Mouse (Mus musculus): Measurements from ENCODE around the gene Slc51b. TPM values are rescaled to one million over a fixed set of nuclear protein-coding genes. Genes with fewer than 3 reads are reported as not detected.

The Slc51b gene
- polyA plus RNA-seq, 1 experiment from 2014 or later, result 8.1 TPM

GRCm38 (mm10) chr9:65381017-65381590 is 41.7 kb downstream of the Slc51b start:
- Histone ChIP-seq H3K4me3 (ENCODE audit: low read length) (no peak overlapping the region), H3K9ac (replicated peaks; ENCODE audit: low read length) (no peak overlapping the region), H3K36me3 (ENCODE audit: insufficient read depth, low read length) (no peaks in the 10 kb centered on the region), H3K4me1 (ENCODE audit: insufficient read depth, low read length) (peaks cover 4% of the 10 kb centered on the region), H3K27me3 (ENCODE audit: insufficient read depth, low read length) (no peaks in the 10 kb centered on the region), H3K9me3 (ENCODE audit: low read length) (no peaks in the 10 kb centered on the region), H3K27ac (ENCODE audit: low read length) (no peak overlapping the region), H3K4me2 (replicated peaks; ENCODE audit: low read depth, low read length) (no peak overlapping the region)
- ATAC-seq (ENCODE audit: low FRiP score, low TSS enrichment), result no peak
- WGBS, result 64% methylated on average over 4 of the region's 4 CpGs

GRCm38 (mm10) chr9:65375163-65375934 is 47.4 kb downstream of the Slc51b start:
- Histone ChIP-seq H3K9ac (replicated peaks; ENCODE audit: low read length) (no peak overlapping the region), H3K27ac (ENCODE audit: low read length) (no peak overlapping the region), H3K4me2 (replicated peaks; ENCODE audit: low read depth, low read length) (no peak overlapping the region), H3K4me3 (ENCODE audit: low read length) (no peak overlapping the region), H3K36me3 (ENCODE audit: insufficient read depth, low read length) (no peaks in the 10 kb centered on the region), H3K4me1 (ENCODE audit: insufficient read depth, low read length) (no peaks in the 10 kb centered on the region), H3K9me3 (ENCODE audit: low read length) (no peaks in the 10 kb centered on the region), H3K27me3 (ENCODE audit: insufficient read depth, low read length) (no peaks in the 10 kb centered on the region)
- no peak for ATAC-seq (ENCODE audit: low FRiP score, low TSS enrichment)
- 80% methylated on average over 9 of the region's 9 CpGs for WGBS

GRCm38 (mm10) chr9:65374468-65375162 is 48.1 kb downstream of the Slc51b start:
- Histone ChIP-seq H3K27me3 (ENCODE audit: insufficient read depth, low read length) (no peaks in the 10 kb centered on the region), H3K9me3 (ENCODE audit: low read length) (no peaks in the 10 kb centered on the region), H3K27ac (ENCODE audit: low read length) (no peak overlapping the region), H3K9ac (replicated peaks; ENCODE audit: low read length) (no peak overlapping the region), H3K4me3 (ENCODE audit: low read length) (no peak overlapping the region), H3K36me3 (ENCODE audit: insufficient read depth, low read length) (no peaks in the 10 kb centered on the region), H3K4me1 (ENCODE audit: insufficient read depth, low read length) (no peaks in the 10 kb centered on the region), H3K4me2 (replicated peaks; ENCODE audit: low read depth, low read length) (no peak overlapping the region)
- ATAC-seq (ENCODE audit: low FRiP score, low TSS enrichment), result no peak
- WGBS, result 74% methylated on average over 5 of the region's 5 CpGs

DNA sequence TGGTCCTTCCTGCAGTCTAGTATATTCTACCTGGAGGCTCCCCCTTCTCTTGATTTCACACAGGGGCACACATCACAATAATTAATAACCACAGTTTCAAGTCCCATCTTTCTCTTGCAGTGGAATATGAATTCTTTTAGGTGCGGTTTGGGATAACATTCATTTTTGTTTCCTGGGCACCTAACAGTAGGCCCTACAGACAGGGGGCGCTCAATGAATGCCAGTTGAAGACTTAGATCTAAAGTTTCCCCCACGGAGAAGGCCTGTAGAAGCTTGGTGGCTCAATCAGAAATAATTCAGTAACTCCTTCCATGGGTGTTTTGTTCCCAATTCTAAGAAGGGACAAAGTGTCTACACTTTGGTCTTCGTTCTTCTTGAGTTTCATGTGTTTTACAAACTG is 50.3 kb downstream of the Slc51b start:
- WGBS, result 71% methylated on average over 4 of the region's 4 CpGs
- Histone ChIP-seq H3K9ac (replicated peaks; ENCODE audit: low read length) (no peak overlapping the region), H3K36me3 (ENCODE audit: insufficient read depth, low read length) (no peaks in the 10 kb centered on the region), H3K4me1 (ENCODE audit: insufficient read depth, low read length) (no peaks in the 10 kb centered on the region), H3K27me3 (ENCODE audit: insufficient read depth, low read length) (no peaks in the 10 kb centered on the region), H3K4me3 (ENCODE audit: low read length) (no peak overlapping the region), H3K4me2 (replicated peaks; ENCODE audit: low read depth, low read length) (no peak overlapping the region), H3K9me3 (ENCODE audit: low read length) (no peaks in the 10 kb centered on the region), H3K27ac (ENCODE audit: low read length) (no peak overlapping the region)
- ATAC-seq (ENCODE audit: low FRiP score, low TSS enrichment), result no peak

- Histone ChIP-seq H3K4me3 (ENCODE audit: low read length) (no peak overlapping the region), H3K36me3 (ENCODE audit: insufficient read depth, low read length) (no peaks in the 10 kb centered on the region), H3K27me3 (ENCODE audit: insufficient read depth, low read length) (no peaks in the 10 kb centered on the region), H3K27ac (ENCODE audit: low read length) (no peak overlapping the region), H3K4me2 (replicated peaks; ENCODE audit: low read depth, low read length) (no peak overlapping the region), H3K9ac (replicated peaks; ENCODE audit: low read length) (no peak overlapping the region), H3K9me3 (ENCODE audit: low read length) (no peaks in the 10 kb centered on the region), H3K4me1 (ENCODE audit: insufficient read depth, low read length) (no peaks in the 10 kb centered on the region)
- WGBS, result 76% methylated on average over 24 of the region's 24 CpGs
- ATAC-seq (ENCODE audit: low FRiP score, low TSS enrichment), result no peak
These were observed 51.0 kb downstream of the Slc51b start for GRCm38 (mm10) chr9:65371756-65372155.

GRCm38 (mm10) chr9:65365721-65366120 is 57.0 kb downstream of the Slc51b start:
- H3K4me3 ChIP-seq (ENCODE audit: low read length), result no peak overlapping the region
- no peaks in the 10 kb centered on the region for H3K4me1 ChIP-seq (ENCODE audit: insufficient read depth, low read length)
- H3K36me3 ChIP-seq (ENCODE audit: insufficient read depth, low read length), result peaks cover 11% of the 10 kb centered on the region; the same call in 1 of the 2 replicates
- H3K27ac ChIP-seq (ENCODE audit: low read length), result no peak overlapping the region
- no peaks in the 10 kb centered on the region for H3K9me3 ChIP-seq (ENCODE audit: low read length)
- no peaks in the 10 kb centered on the region for H3K27me3 ChIP-seq (ENCODE audit: insufficient read depth, low read length)
- 90% methylated on average over 7 of the region's 7 CpGs for WGBS
- H3K9ac ChIP-seq (replicated peaks; ENCODE audit: low read length), result no peak overlapping the region
- ATAC-seq (ENCODE audit: low FRiP score, low TSS enrichment), result no peak
- H3K4me2 ChIP-seq (replicated peaks; ENCODE audit: low read depth, low read length), result no peak overlapping the region

DNA sequence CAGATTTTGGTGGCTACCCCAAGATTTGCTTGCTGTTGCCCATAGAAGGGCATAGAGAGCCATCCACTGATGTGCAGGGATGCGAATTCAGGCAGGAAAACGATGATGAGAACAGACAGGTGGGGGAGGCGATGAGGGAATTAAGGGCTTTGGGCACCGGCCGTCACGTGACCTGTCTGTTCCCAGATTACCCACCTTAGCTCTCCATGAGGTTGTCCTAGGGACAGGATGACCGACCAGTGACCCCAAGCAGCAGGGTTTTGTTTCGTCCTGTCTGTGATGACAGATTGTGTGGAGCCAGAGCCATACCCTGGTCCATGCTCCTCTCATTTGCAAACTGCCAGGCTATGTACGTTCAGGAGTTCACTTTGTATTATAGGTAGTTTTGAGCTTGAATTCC is 59.1 kb downstream of the Slc51b start:
- H3K4me3 ChIP-seq (ENCODE audit: low read length), result no peak overlapping the region
- H3K36me3 ChIP-seq (ENCODE audit: insufficient read depth, low read length), result peaks cover 24% of the 10 kb centered on the region
- H3K9me3 ChIP-seq (ENCODE audit: low read length), result no peaks in the 10 kb centered on the region
- H3K27me3 ChIP-seq (ENCODE audit: insufficient read depth, low read length), result no peaks in the 10 kb centered on the region
- H3K27ac ChIP-seq (ENCODE audit: low read length), result no peak overlapping the region
- ATAC-seq (ENCODE audit: low FRiP score, low TSS enrichment), result no peak
- H3K4me2 ChIP-seq (replicated peaks; ENCODE audit: low read depth, low read length), result no peak overlapping the region
- H3K9ac ChIP-seq (replicated peaks; ENCODE audit: low read length), result no peak overlapping the region
- WGBS, result 26% methylated on average over 9 of the region's 9 CpGs
- H3K4me1 ChIP-seq (ENCODE audit: insufficient read depth, low read length), result no peaks in the 10 kb centered on the region

Other genes with a start within 250 kb of the Slc51b start
- gene Parp16, start 227.6 kb downstream of the Slc51b start, polyA plus RNA-seq (2015; fragmentation: Nextera tagmentation; extraction: Ambion mirVana), result 7.4 and 8.6 TPM in 2 replicates
- 0.76 and 0.82 TPM in 2 replicates for gene Cilp, start 157.8 kb downstream of the Slc51b start, polyA plus RNA-seq (2015; fragmentation: Nextera tagmentation; extraction: Ambion mirVana)
- 54.5 and 56.7 TPM in 2 replicates for gene Clpx, start 128.7 kb downstream of the Slc51b start, polyA plus RNA-seq (2015; fragmentation: Nextera tagmentation; extraction: Ambion mirVana)
- gene Pdcd7, start 76.9 kb downstream of the Slc51b start, polyA plus RNA-seq (2015; fragmentation: Nextera tagmentation; extraction: Ambion mirVana), result 4.9 and 6.1 TPM in 2 replicates
- 0.17 and 0.19 TPM in 2 replicates for gene Ubap1l, start 61.9 kb downstream of the Slc51b start, polyA plus RNA-seq (2015; fragmentation: Nextera tagmentation; extraction: Ambion mirVana)
- gene Kbtbd13, start 31.3 kb downstream of the Slc51b start, polyA plus RNA-seq (2015; fragmentation: Nextera tagmentation; extraction: Ambion mirVana), result 2.2 and 2.6 TPM in 2 replicates
- 15.0 and 18.0 TPM in 2 replicates for gene Rasl12, start 24.4 kb downstream of the Slc51b start, polyA plus RNA-seq (2015; fragmentation: Nextera tagmentation; extraction: Ambion mirVana)
- gene Mtfmt, start 12.8 kb upstream of the Slc51b start, polyA plus RNA-seq (2015; fragmentation: Nextera tagmentation; extraction: Ambion mirVana), result 23.0 and 25.1 TPM in 2 replicates
- 112 and 121 TPM in 2 replicates for gene Spg21, start 38.0 kb upstream of the Slc51b start, polyA plus RNA-seq (2015; fragmentation: Nextera tagmentation; extraction: Ambion mirVana)
- not detected in 2 replicates for gene Ankdd1a, start 97.2 kb upstream of the Slc51b start, polyA plus RNA-seq (2015; fragmentation: Nextera tagmentation; extraction: Ambion mirVana)
- gene Plekho2, start 157.1 kb upstream of the Slc51b start, polyA plus RNA-seq (2015; fragmentation: Nextera tagmentation; extraction: Ambion mirVana), result 18.7 and 19.4 TPM in 2 replicates
- gene Pif1, start 164.2 kb upstream of the Slc51b start, polyA plus RNA-seq (2015; fragmentation: Nextera tagmentation; extraction: Ambion mirVana), result 15.5 and 16.9 TPM in 2 replicates
- 34.4 and 36.3 TPM in 2 replicates for gene Rbpms2, start 206.7 kb upstream of the Slc51b start, polyA plus RNA-seq (2015; fragmentation: Nextera tagmentation; extraction: Ambion mirVana)
- 317 and 362 TPM in 2 replicates for gene Oaz2, start 245.0 kb upstream of the Slc51b start, polyA plus RNA-seq (2015; fragmentation: Nextera tagmentation; extraction: Ambion mirVana)